In genomic region chr14:115049831-115050230, GRCm38 (mm10) we compare ENCODE assay signal across 31 mouse cellular contexts. TPM values are rescaled to one million over a fixed set of nuclear protein-coding genes. Genes with fewer than 3 reads are reported as not detected.
"Had no signal": no experiment of that assay in that cellular context is flagged by ENCODE, and none has a peak within 500 bp of the region (broad histone marks: within the 10 kb centered on the region; RNA-seq: fewer than 3 reads in every experiment).

No protein-coding gene starts in this region.

- H3K36me3 ChIP-seq: midbrain, embryonic 15.5 days had no signal

- H3K4me2 ChIP-seq: limb, embryonic 12.5 days; limb, embryonic 13.5 days; limb, embryonic 15.5 days; liver, embryonic 11.5 days; liver, embryonic 12.5 days; liver, embryonic 13.5 days; liver, embryonic 15.5 days; lung, embryonic 14.5 days; lung, embryonic 15.5 days; midbrain, embryonic 12.5 days; midbrain, embryonic 13.5 days; midbrain, embryonic 15.5 days had no signal

- H3K4me1 ChIP-seq: limb, embryonic 10.5 days; limb, embryonic 12.5 days; limb, embryonic 15.5 days; liver, embryonic 15.5 days; lung, embryonic 15.5 days; midbrain, embryonic 12.5 days had no signal

- H3K4me3 ChIP-seq: left cerebral cortex, adult 2 months; limb, embryonic 10.5 days; limb, embryonic 12.5 days; limb, embryonic 13.5 days; limb, embryonic 15.5 days; liver, embryonic 12.5 days; liver, embryonic 13.5 days; liver, embryonic 15.5 days; lung, embryonic 15.5 days; megakaryocyte, embryonic 14.5 days; midbrain, embryonic 10.5 days; midbrain, embryonic 12.5 days; midbrain, embryonic 13.5 days; midbrain, embryonic 15.5 days; myocyte had no signal

- H3K9ac ChIP-seq: limb, embryonic 12.5 days; limb, embryonic 13.5 days; limb, embryonic 15.5 days; liver, embryonic 12.5 days; liver, embryonic 13.5 days; liver, embryonic 14.5 days; liver, embryonic 15.5 days; liver, postnatal 0 days; lung, embryonic 14.5 days; lung, embryonic 15.5 days; midbrain, embryonic 12.5 days; midbrain, embryonic 13.5 days; midbrain, embryonic 15.5 days had no signal

- ATAC-seq: lung, postnatal 0 days; midbrain, embryonic 13.5 days; midbrain, embryonic 15.5 days had no signal

- H3K9me3 ChIP-seq: limb, embryonic 10.5 days; limb, embryonic 12.5 days; limb, embryonic 13.5 days; limb, embryonic 15.5 days; liver, embryonic 12.5 days; liver, embryonic 13.5 days; liver, embryonic 15.5 days; lung, embryonic 15.5 days; megakaryocyte, embryonic 14.5 days; midbrain, embryonic 10.5 days; midbrain, embryonic 12.5 days; midbrain, embryonic 13.5 days; midbrain, embryonic 15.5 days had no signal

- DNase-seq: left cerebral cortex, postnatal 4 days; liver; liver, embryonic 13.5 days; liver, postnatal 0 days; lung, adult 18-20 months; lung, adult 2 months; lung, embryonic 14.5 days; lung, postnatal 10 days; lung, postnatal 14 days; lung, postnatal 36 days; lung, postnatal 4 days; midbrain, embryonic 14.5 days had no signal

- H3K27ac ChIP-seq: left cerebral cortex, adult 2 months; limb, embryonic 10.5 days; limb, embryonic 12.5 days; limb, embryonic 13.5 days; limb, embryonic 15.5 days; liver, embryonic 12.5 days; liver, embryonic 13.5 days; liver, embryonic 14.5 days; liver, embryonic 15.5 days; lung, embryonic 15.5 days; macrophage; midbrain, embryonic 10.5 days; midbrain, embryonic 12.5 days; midbrain, embryonic 13.5 days; midbrain, embryonic 15.5 days had no signal

- H3K27me3 ChIP-seq: limb, embryonic 12.5 days; limb, embryonic 13.5 days; limb, embryonic 15.5 days; liver, embryonic 12.5 days; liver, embryonic 13.5 days; liver, embryonic 15.5 days; lung, embryonic 15.5 days; megakaryocyte, embryonic 14.5 days; midbrain, embryonic 12.5 days; midbrain, embryonic 13.5 days; midbrain, embryonic 15.5 days had no signal

RNA-seq across cellular contexts. Expression of gene Gpc5, which starts 42.2 kb away (rescaled TPM):
- polyA plus RNA-seq: liver, adult 2 months; liver, embryonic 12.5 days; liver, embryonic 15.5 days; liver, postnatal 0 days; macrophage; myocyte had no signal
